Mouse (Mus musculus): ENCODE results near the gene Olfr476. TPM values are rescaled to one million over a fixed set of nuclear protein-coding genes. Genes with fewer than 3 reads are reported as not detected.
"Not testable (repeated sequence)": the region's sequence is repeated elsewhere in the genome, so short reads cannot be mapped to it uniquely, and the experiment has no call there.

Gene Olfr476
- total RNA-seq (2017), result not detected in 2 replicates

DNA sequence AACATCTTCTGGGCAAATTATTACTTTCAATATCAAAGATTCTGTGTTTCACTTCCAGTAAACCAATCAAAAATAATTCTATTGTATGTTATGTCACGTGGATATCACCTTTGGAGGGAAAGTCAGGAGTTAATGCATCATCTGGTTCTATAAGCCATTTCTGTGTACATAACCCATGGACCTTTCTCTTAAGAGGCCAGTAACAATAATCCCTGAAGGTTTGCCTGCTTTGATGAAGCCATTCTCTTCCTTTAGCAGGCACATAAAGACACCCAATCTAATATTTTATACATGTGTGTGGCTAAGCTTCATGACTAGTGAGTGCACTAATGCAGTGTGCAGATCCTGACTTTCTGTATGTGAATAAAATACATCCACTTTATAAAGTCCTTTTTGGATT lies at the start of gene Olfr476:
Gene Olfr476 (plus strand): TSS at position 301 of the 400 bp plus-strand sequence.
- no peak for ATAC-seq (ENCODE audit: extremely low read depth, insufficient number of reproducible peaks, low FRiP score, poor library complexity, severe bottlenecking)

DNA sequence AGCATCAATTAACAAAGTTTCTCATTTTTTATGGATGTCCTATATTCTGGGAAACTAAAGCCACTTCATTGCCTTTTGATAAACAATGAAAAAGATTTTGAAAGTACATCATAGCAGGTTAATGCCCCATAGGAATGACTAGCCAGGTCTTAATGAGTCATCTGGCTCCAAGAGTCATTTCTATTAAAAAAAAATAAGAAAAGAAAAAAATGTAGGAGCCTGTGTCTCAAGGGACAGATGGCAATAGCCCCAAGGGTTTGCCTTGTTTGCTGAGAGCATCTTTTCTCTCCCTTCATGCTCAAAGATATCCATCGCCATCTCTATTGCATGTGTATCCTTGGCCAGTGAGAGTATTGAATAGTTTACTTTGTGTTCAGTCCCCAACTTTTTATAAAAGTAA lies 34.5 kb upstream of the Olfr476 start, which contains the start of gene Olfr473:
Gene Olfr473 (plus strand): TSS at position 301 of the 400 bp plus-strand sequence.
- ATAC-seq (ENCODE audit: extremely low read depth, insufficient number of reproducible peaks, low FRiP score, poor library complexity, severe bottlenecking), result no peak

DNA sequence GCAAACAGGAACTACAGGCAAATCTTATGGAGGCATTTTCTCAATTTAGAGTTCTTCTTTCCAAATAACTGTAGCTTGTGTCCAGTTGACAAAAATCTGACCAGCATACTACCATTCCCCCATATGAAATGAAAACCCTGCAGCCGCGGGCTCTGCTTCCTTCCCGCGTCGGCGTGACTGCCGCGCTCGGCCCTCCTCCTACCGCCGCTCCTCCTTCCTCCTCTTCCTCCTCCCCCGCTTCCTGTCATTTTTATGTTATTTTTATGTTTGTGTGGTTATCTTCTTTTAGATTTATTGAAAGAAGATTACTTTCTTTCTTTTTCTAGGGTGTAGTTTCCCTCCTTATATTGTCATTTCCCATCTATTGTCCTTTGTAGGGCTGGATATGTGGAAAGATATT lies 12.1 kb upstream of the Olfr476 start:
- ATAC-seq (ENCODE audit: extremely low read depth, insufficient number of reproducible peaks, low FRiP score, poor library complexity, severe bottlenecking), result not testable (repeated sequence)

DNA sequence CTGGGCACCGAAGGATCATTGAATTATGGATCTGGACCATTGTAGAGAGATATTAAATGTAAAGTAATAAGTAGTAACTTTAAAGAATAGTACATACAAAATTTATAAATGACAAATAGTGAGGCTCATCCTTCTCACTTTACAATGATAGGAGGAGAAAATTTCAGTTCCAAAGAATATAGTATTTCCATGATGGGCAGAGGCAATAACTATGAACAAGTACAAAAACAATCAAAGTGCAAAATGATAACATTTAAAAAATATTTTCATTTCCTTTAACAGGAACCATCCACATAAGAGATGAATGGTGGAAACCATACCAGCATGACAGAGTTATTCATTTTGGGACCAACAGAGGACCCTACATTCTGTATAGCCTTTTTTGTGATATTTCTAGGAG lies 10.3 kb upstream of the Olfr476 start, which contains the start of gene Olfr474:
Gene Olfr474 (plus strand): TSS at position 301 of the 400 bp plus-strand sequence.
- no peak for ATAC-seq (ENCODE audit: extremely low read depth, insufficient number of reproducible peaks, low FRiP score, poor library complexity, severe bottlenecking)

DNA sequence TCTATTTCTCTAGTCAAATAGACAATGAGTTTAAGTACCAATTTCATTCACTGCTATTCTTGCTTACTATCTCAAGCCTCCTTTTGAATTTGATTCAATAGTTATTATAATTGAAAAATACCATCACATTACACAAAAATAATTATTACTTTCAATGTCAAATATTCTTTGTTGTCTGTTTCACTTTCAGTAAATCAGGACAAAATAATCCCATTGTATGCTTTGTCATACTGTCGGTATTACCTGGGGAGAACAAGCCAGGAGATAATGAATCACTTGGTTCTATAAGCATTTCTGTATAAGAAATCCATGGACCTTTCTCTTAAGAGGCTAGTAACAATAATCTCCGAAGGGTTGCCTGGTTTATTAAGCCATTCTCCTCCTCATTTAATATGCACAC lies 21.8 kb downstream of the Olfr476 start, which contains the start of gene Olfr477:
Gene Olfr477 (plus strand): TSS at position 301 of the 400 bp plus-strand sequence.
- ATAC-seq (ENCODE audit: extremely low read depth, insufficient number of reproducible peaks, low FRiP score, poor library complexity, severe bottlenecking), result no peak

DNA sequence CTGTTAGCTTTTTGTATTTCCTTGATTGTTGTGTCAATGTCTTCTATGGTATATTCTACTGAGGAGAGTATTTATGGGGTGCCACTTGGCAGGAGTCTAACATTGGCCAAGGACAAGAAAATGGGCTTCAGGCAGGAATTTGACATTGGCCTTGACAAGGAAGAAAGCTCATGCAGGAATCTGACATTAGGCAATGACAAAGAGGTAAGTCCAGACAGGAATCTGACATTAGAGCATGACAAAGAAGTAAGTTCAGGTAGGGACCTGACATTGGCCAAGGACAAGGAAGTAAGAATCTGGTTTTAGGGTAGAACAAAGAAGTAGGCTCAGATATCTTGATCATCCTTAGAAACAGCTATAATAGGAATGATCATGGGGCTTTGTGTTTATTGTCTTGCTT lies 49.7 kb downstream of the Olfr476 start:
- not testable (repeated sequence) for ATAC-seq (ENCODE audit: extremely low read depth, insufficient number of reproducible peaks, low FRiP score, poor library complexity, severe bottlenecking)

Other genes starting within 250 kb of the Olfr476 start
- not detected in 2 replicates for gene Cyb5r2, start 206.8 kb upstream of the Olfr476 start, total RNA-seq (2017)
- not detected in 2 replicates for gene Ovch2, start 163.6 kb upstream of the Olfr476 start, total RNA-seq (2017)
- gene Olfr467, start 152.5 kb upstream of the Olfr476 start, total RNA-seq (2017), result not detected in 2 replicates
- gene Olfr469, start 139.3 kb upstream of the Olfr476 start, total RNA-seq (2017), result 0.12 TPM in 1 of 2 replicates, not detected in the other
- gene Olfr470, start 117.3 kb upstream of the Olfr476 start, total RNA-seq (2017), result not detected in 2 replicates
- not detected in 2 replicates for gene Olfr472, start 66.9 kb upstream of the Olfr476 start, total RNA-seq (2017)
- gene Olfr473, start 34.4 kb upstream of the Olfr476 start, total RNA-seq (2017), result not detected in 2 replicates
- not detected in 2 replicates for gene Olfr474, start 10.2 kb upstream of the Olfr476 start, total RNA-seq (2017)
- not detected in 2 replicates for gene Olfr477, start 21.9 kb downstream of the Olfr476 start, total RNA-seq (2017)
- gene Olfr478, start 69.2 kb downstream of the Olfr476 start, total RNA-seq (2017), result not detected in 2 replicates
- not detected in 2 replicates for gene Olfr479, start 85.9 kb downstream of the Olfr476 start, total RNA-seq (2017)
- gene Olfr480, start 102.5 kb downstream of the Olfr476 start, total RNA-seq (2017), result not detected in 2 replicates
- not detected in 2 replicates for gene Olfr481, start 115.1 kb downstream of the Olfr476 start, total RNA-seq (2017)
- gene Olfr482, start 132.8 kb downstream of the Olfr476 start, total RNA-seq (2017), result not detected in 2 replicates
- not detected in 2 replicates for gene Olfr483, start 136.0 kb downstream of the Olfr476 start, total RNA-seq (2017)
- gene Olfr484, start 162.6 kb downstream of the Olfr476 start, total RNA-seq (2017), result not detected in 2 replicates
- not detected in 2 replicates for gene Olfr485, start 195.1 kb downstream of the Olfr476 start, total RNA-seq (2017)
- gene Olfr486, start 207.9 kb downstream of the Olfr476 start, total RNA-seq (2017), result not detected in 2 replicates
- not detected in 2 replicates for gene Olfr487, start 249.8 kb downstream of the Olfr476 start, total RNA-seq (2017)